Mouse (Mus musculus) MEL (cell line): ENCODE results near the gene Ccdc102a. TPM values are rescaled to one million over a fixed set of nuclear protein-coding genes. Genes with fewer than 3 reads are reported as not detected.
"Not testable (repeated sequence)": the region's sequence is repeated elsewhere in the genome, so short reads cannot be mapped to it uniquely, and the experiment has no call there.

Experiments used
- DNase-seq: peaks from one replicate; pipeline ENCODE4 v3.0.0; 2011; ENCODE audit warnings: low read depth, low spot score
- H3K27ac ChIP-seq: 2 replicates; pipeline ENCODE4 v1.5.1; 2012; ENCODE audit warnings: low read depth, mild to moderate bottlenecking, control low read depth, low read length, moderate library complexity; ENCODE audit not compliant: control insufficient read depth
- H3K27me3 ChIP-seq, 2 experiments: fragments of 150-350 bp in 1 of 2; sonication (generic) in 1 of 2; 2 replicates each; pipeline ENCODE4 v1.6.1; 2012; ENCODE audit warnings: low read length in 2 of 2, mild to moderate bottlenecking in 2 of 2, improper control_type of control experiment in 1 of 2, moderate library complexity in 1 of 2; ENCODE audit not compliant: insufficient read depth in 2 of 2, control insufficient read depth in 1 of 2
- H3K36me3 ChIP-seq, 2 experiments: 2 replicates each; pipeline ENCODE4 v1.6.1; 2012 to 2014; ENCODE audit warnings: low read length in 2 of 2, improper control_type of control experiment in 1 of 2, inconsistent platforms in 1 of 2, mild to moderate bottlenecking in 1 of 2; ENCODE audit not compliant: insufficient read depth in 2 of 2, control insufficient read depth in 1 of 2
- H3K4me1 ChIP-seq, 2 experiments: fragments of 150-350 bp in 1 of 2; sonication (generic) in 1 of 2; 2 replicates each; pipeline ENCODE4 v1.6.1; 2012; ENCODE audit warnings: low read length in 2 of 2, improper control_type of control experiment in 1 of 2, mild to moderate bottlenecking in 1 of 2; ENCODE audit not compliant: insufficient read depth in 2 of 2, control insufficient read depth in 1 of 2
- H3K4me3 ChIP-seq, 2 experiments: fragments of 150-350 bp in 1 of 2; sonication (generic) in 1 of 2; 2 replicates each; pipeline ENCODE4 v1.5.1; 2012; ENCODE audit warnings: low read depth in 2 of 2, low read length in 2 of 2, mild to moderate bottlenecking in 2 of 2, moderate library complexity in 2 of 2, control low read depth in 1 of 2, improper control_type of control experiment in 1 of 2; ENCODE audit not compliant: control insufficient read depth in 1 of 2, insufficient read depth in 1 of 2
- H3K79me2 ChIP-seq: 2 replicates; pipeline ENCODE4 v1.6.1; 2012; ENCODE audit warnings: mild to moderate bottlenecking, low read length, moderate library complexity; ENCODE audit not compliant: control insufficient read depth, poor library complexity, insufficient read depth
- H3K9ac ChIP-seq: 2 replicates; pipeline ENCODE4 v1.6.1; 2012; ENCODE audit warnings: low read depth, mild to moderate bottlenecking, control low read depth, low read length, moderate library complexity; ENCODE audit not compliant: control insufficient read depth, poor library complexity, severe bottlenecking
- H3K9me3 ChIP-seq: fragments of 150-350 bp; sonication (generic); replicated peaks from 2 replicates; pipeline ENCODE4 v1.6.1; 2012; ENCODE audit warnings: mild to moderate bottlenecking, low read length, improper control_type of control experiment, moderate library complexity; ENCODE audit not compliant: insufficient read depth
- CHD1 ChIP-seq: IDR thresholded peaks from 2 replicates; pipeline ENCODE4 v1.6.1; 2012; ENCODE audit warnings: low read depth, mild to moderate bottlenecking, inconsistent platforms, low read length, improper control_type of control experiment
- GABPA ChIP-seq: IDR thresholded peaks from 2 replicates; pipeline ENCODE4 v1.6.1; 2012; ENCODE audit warnings: low read depth, mild to moderate bottlenecking, inconsistent platforms, low read length, improper control_type of control experiment, moderate library complexity
- GATA1 ChIP-seq: IDR thresholded peaks from 2 replicates; pipeline ENCODE4 v1.6.1; 2011; ENCODE audit warnings: low read depth, low read length, improper control_type of control experiment
- HCFC1 ChIP-seq: IDR thresholded peaks from 2 replicates; pipeline ENCODE4 v1.6.1; 2012; ENCODE audit warnings: low read depth, mild to moderate bottlenecking, inconsistent platforms, low read length, improper control_type of control experiment, moderate library complexity
- MAX ChIP-seq: IDR thresholded peaks from 2 replicates; pipeline ENCODE4 v1.6.1; 2011; ENCODE audit warnings: low read length, improper control_type of control experiment
- NRF1 ChIP-seq: IDR thresholded peaks from 2 replicates; pipeline ENCODE4 v1.6.1; 2014; ENCODE audit warnings: low read depth, mild to moderate bottlenecking, inconsistent platforms, low read length, improper control_type of control experiment, moderate library complexity; ENCODE audit not compliant: poor library complexity, insufficient read depth, severe bottlenecking
- RCOR1 ChIP-seq: IDR thresholded peaks from 2 replicates; pipeline ENCODE4 v1.6.1; 2012; ENCODE audit warnings: low read depth, mild to moderate bottlenecking, inconsistent platforms, low read length, improper control_type of control experiment
- SMC3 ChIP-seq: IDR thresholded peaks from 2 replicates; pipeline ENCODE4 v1.6.1; 2011; ENCODE audit warnings: low read depth, low read length, improper control_type of control experiment
- TAL1 ChIP-seq: IDR thresholded peaks from 2 replicates; pipeline ENCODE4 v1.6.1; 2012; ENCODE audit warnings: mild to moderate bottlenecking, inconsistent platforms, low read length, moderate library complexity, mixed read lengths
- TBP ChIP-seq: IDR thresholded peaks from 2 replicates; pipeline ENCODE4 v1.8.0; 2011; ENCODE audit warnings: low read depth, low read length, improper control_type of control experiment
- USF1 ChIP-seq: IDR thresholded peaks from 2 replicates; pipeline ENCODE4 v1.6.1; 2014; ENCODE audit warnings: low read depth, mild to moderate bottlenecking, inconsistent platforms, low read length, improper control_type of control experiment, moderate library complexity
- ZC3H11A ChIP-seq: IDR thresholded peaks from 2 replicates; pipeline ENCODE4 v1.6.1; 2012; ENCODE audit warnings: low read depth, mild to moderate bottlenecking, inconsistent platforms, low read length, improper control_type of control experiment
- ZKSCAN1 ChIP-seq: IDR thresholded peaks from 2 replicates; pipeline ENCODE4 v1.6.1; 2012; ENCODE audit warnings: low read depth, mild to moderate bottlenecking, inconsistent platforms, low read length, improper control_type of control experiment, moderate library complexity
- polyA plus RNA-seq, 2 experiments: library from polyadenylated mRNA; stranded (reverse) in 1 of 2; unstranded in 1 of 2; fragments of >175 nt in 1 of 2; fragments of >200 nt in 1 of 2; gene quantifications; 2 replicates each; pipeline versions ENCODE4 v1.2.1 to v1.2.4; 2012; ENCODE audit warnings: low replicate concordance in 2 of 2, low read depth in 1 of 2; ENCODE audit not compliant: insufficient read length in 2 of 2, insufficient read depth in 1 of 2, missing spikeins in 1 of 2
- total RNA-seq: library from RNA; depleted of rRNA; stranded (reverse); fragments of 300-350 nt; gene quantifications from 2 replicates; pipeline ENCODE4 v1.2.3, GENCODE M21; 2012; rRNA removed

Ccdc102a gene
- total and polyA plus RNA-seq, 3 experiments: 1.7 to 6.8 TPM; not detected in 1

- TF ChIP-seq ZC3H11A: no peak
- no peak for TF ChIP-seq USF1
- TF ChIP-seq HCFC1: peak; percentile 90
- no peak for TF ChIP-seq ZKSCAN1
Measured at GRCm38 (mm10) chr8:94857346-94858173, 60.3 kb downstream of the Ccdc102a start, which contains the start of gene Polr2c (continued).

GRCm38 (mm10) chr8:94857011-94857345 is 60.9 kb downstream of the Ccdc102a start:
- Histone ChIP-seq H3K27me3 (no peaks in the 10 kb centered on the region), H3K4me1 (no peaks in the 10 kb centered on the region), H3K9me3 (no peaks in the 10 kb centered on the region), H3K79me2 (peaks cover 17% of the 10 kb centered on the region), H3K36me3 (peaks cover 4 to 10% of the 10 kb centered on the region in 2 experiments), H3K4me3 (peak overlapping the region; percentile 67 to 97), H3K27ac (peak overlapping the region; percentile 32; the same call in 1 of the 2 replicates), H3K9ac (peak overlapping the region; percentile 82)
- TF ChIP-seq MAX (no peak), GABPA (no peak), NRF1 (no peak), SMC3 (no peak), HCFC1 (no peak), CHD1 (no peak), TAL1 (no peak), TBP (no peak), RCOR1 (no peak), USF1 (no peak), GATA1 (no peak)
- DNase-seq: no peak

- H3K9me3 ChIP-seq, H3K4me1 ChIP-seq, H3K27me3 ChIP-seq, H3K4me3 ChIP-seq, H3K9ac ChIP-seq, H3K36me3 ChIP-seq, DNase-seq, H3K27ac ChIP-seq: not testable (repeated sequence)
- peaks cover 17% of the 10 kb centered on the region for H3K79me2 ChIP-seq
Measured at GRCm38 (mm10) chr8:94854761-94855160, 63.1 kb downstream of the Ccdc102a start.

Other genes starting within 250 kb of the Ccdc102a start
- gene Pllp, start 221.8 kb downstream of the Ccdc102a start, total RNA-seq: not detected in 2 replicates
- under 1 TPM in 1 of 2 experiments, not detected in 1; 0.06 TPM for gene Pllp, start 221.8 kb downstream of the Ccdc102a start, polyA plus RNA-seq
- gene Ccl22, start 172.5 kb downstream of the Ccdc102a start, total RNA-seq: not detected in 2 replicates
- gene Ccl22, start 172.5 kb downstream of the Ccdc102a start, polyA plus RNA-seq: under 1 TPM in 1 of 2 experiments, not detected in 1; 0.06 TPM
- not detected in 2 replicates for gene Cx3cl1, start 146.1 kb downstream of the Ccdc102a start, total RNA-seq
- gene Cx3cl1, start 146.1 kb downstream of the Ccdc102a start, polyA plus RNA-seq: not detected
- gene Ccl17, start 107.6 kb downstream of the Ccdc102a start, total RNA-seq: 1.2 TPM in 1 of 2 replicates, not detected in the other
- under 1 TPM in 1 of 2 experiments, not detected in 1; 0.43 TPM for gene Ccl17, start 107.6 kb downstream of the Ccdc102a start, polyA plus RNA-seq
- gene Coq9, start 79.8 kb downstream of the Ccdc102a start, total RNA-seq: 84.6 and 91.9 TPM in 2 replicates
- gene Coq9, start 79.8 kb downstream of the Ccdc102a start, polyA plus RNA-seq: 100 to 1,000 TPM in 1 of 2 experiments, not detected in 1; 169 TPM
- gene Ciapin1, start 79.7 kb downstream of the Ccdc102a start, total RNA-seq: 102 and 122 TPM in 2 replicates
- gene Ciapin1, start 79.7 kb downstream of the Ccdc102a start, polyA plus RNA-seq: 100 to 1,000 TPM in 1 of 2 experiments, not detected in 1; 263 TPM
- 92.0 and 92.5 TPM in 2 replicates for gene Polr2c, start 60.6 kb downstream of the Ccdc102a start, total RNA-seq
- 100 to 1,000 TPM; 151 to 181 TPM for gene Polr2c, start 60.6 kb downstream of the Ccdc102a start, polyA plus RNA-seq
- 1.5 TPM in 2 replicates for gene Dok4, start 41.8 kb downstream of the Ccdc102a start, total RNA-seq
- gene Dok4, start 41.8 kb downstream of the Ccdc102a start, polyA plus RNA-seq: 1 to 10 TPM in 1 of 2 experiments, not detected in 1; 3.2 TPM
- 0.04 and 0.07 TPM in 2 replicates for gene Adgrg5, start 5.6 kb upstream of the Ccdc102a start, total RNA-seq
- gene Adgrg5, start 5.6 kb upstream of the Ccdc102a start, polyA plus RNA-seq: 1 to 10 TPM in 1 of 2 experiments, not detected in 1; 1.3 TPM
- gene Adgrg1, start 56.7 kb upstream of the Ccdc102a start, total RNA-seq: 4.2 and 7.2 TPM in 2 replicates
- gene Adgrg1, start 56.7 kb upstream of the Ccdc102a start, polyA plus RNA-seq: 10 to 100 TPM in 1 of 2 experiments, not detected in 1; 33.2 TPM
- gene Adgrg3, start 99.6 kb upstream of the Ccdc102a start, total RNA-seq: not detected in 2 replicates
- under 1 TPM in 1 of 2 experiments, not detected in 1; 0.08 TPM for gene Adgrg3, start 99.6 kb upstream of the Ccdc102a start, polyA plus RNA-seq
- gene Drc7, start 137.0 kb upstream of the Ccdc102a start, total RNA-seq: 0.04 TPM in 1 of 2 replicates, not detected in the other
- gene Drc7, start 137.0 kb upstream of the Ccdc102a start, polyA plus RNA-seq: under 1 TPM in 1 of 2 experiments, not detected in 1; 0.07 TPM
- 13.6 and 14.2 TPM in 2 replicates for gene Katnb1, start 163.1 kb upstream of the Ccdc102a start, total RNA-seq
- 10 to 100 TPM in 1 of 2 experiments, not detected in 1; 23.8 TPM for gene Katnb1, start 163.1 kb upstream of the Ccdc102a start, polyA plus RNA-seq